Mouse (Mus musculus) lung, embryonic 14.5 days (tissue): Measurements from ENCODE around the gene Ust. TPM values are rescaled to one million over a fixed set of nuclear protein-coding genes. Genes with fewer than 3 reads are reported as not detected.

ENCODE experiments used
- ATAC-seq: fragments of 200-750 bp; cut with Nextera tagmentation; 2 replicates; pipeline ENCODE4 v1.8.0; 2017; ENCODE audit warnings: mild to moderate bottlenecking, moderate TSS enrichment, moderate library complexity; ENCODE audit not compliant: insufficient read depth
- DNase-seq: peaks from one replicate; pipeline ENCODE4 v3.0.0-alpha.2; 2015
- H3K27ac ChIP-seq: fragments of 300-500 bp; sonication (generic); 2 replicates; pipeline ENCODE4 v1.5.1; 2014; ENCODE audit warnings: low read depth, mild to moderate bottlenecking, moderate library complexity
- H3K27me3 ChIP-seq: fragments of 300-500 bp; sonication (generic); 2 replicates; pipeline ENCODE4 v1.6.1; 2014; ENCODE audit warnings: low read length, control low read depth; ENCODE audit not compliant: insufficient read depth
- H3K36me3 ChIP-seq: fragments of 300-500 bp; sonication (generic); 2 replicates; pipeline ENCODE4 v1.6.1; 2014; ENCODE audit warnings: control low read depth; ENCODE audit not compliant: insufficient read depth
- H3K4me1 ChIP-seq: fragments of 300-500 bp; sonication (generic); 2 replicates; pipeline ENCODE4 v1.6.1; 2014; ENCODE audit warnings: antibody characterized with exemption, control low read depth; ENCODE audit not compliant: insufficient read depth
- H3K4me2 ChIP-seq: fragments of 300-500 bp; sonication (generic); 2 replicates; pipeline ENCODE4 v1.6.1; 2014; ENCODE audit warnings: mild to moderate bottlenecking
- H3K4me3 ChIP-seq: fragments of 300-500 bp; sonication (generic); 2 replicates; pipeline ENCODE4 v1.5.1; 2014; ENCODE audit warnings: low read depth, low read length
- H3K9ac ChIP-seq: fragments of 300-500 bp; sonication (generic); 2 replicates; pipeline ENCODE4 v1.6.1; 2014
- H3K9me3 ChIP-seq: fragments of 300-500 bp; sonication (generic); 2 replicates; pipeline ENCODE4 v1.6.1; 2016; ENCODE audit warnings: low read depth, low read length, control low read depth
- CTCF ChIP-seq: IDR thresholded peaks from 2 replicates; pipeline ENCODE4 v1.5.1; 2016; ENCODE audit warnings: antibody characterized with exemption, low read depth
- WGBS: fragments of 180-500 bp; shearing (Covaris S2); extraction: QIAGEN DNeasy Blood & Tissue Kit; methylation state at CpG from one replicate; pipeline ENCODE4 v1.1.7; 2014; 5-methylcytosine and 5-hydroxymethylcytosine counted together
- polyA plus RNA-seq: library from polyadenylated mRNA; unstranded; fragments of >200 nt; fragmentation: Nextera tagmentation; extraction: Ambion mirVana; gene quantifications from 2 replicates; pipeline ENCODE4 v1.2.1, GENCODE M21; 2014

The Ust gene
- polyA plus RNA-seq, 1 experiment from 2014 or later = 7.6 TPM

DNA sequence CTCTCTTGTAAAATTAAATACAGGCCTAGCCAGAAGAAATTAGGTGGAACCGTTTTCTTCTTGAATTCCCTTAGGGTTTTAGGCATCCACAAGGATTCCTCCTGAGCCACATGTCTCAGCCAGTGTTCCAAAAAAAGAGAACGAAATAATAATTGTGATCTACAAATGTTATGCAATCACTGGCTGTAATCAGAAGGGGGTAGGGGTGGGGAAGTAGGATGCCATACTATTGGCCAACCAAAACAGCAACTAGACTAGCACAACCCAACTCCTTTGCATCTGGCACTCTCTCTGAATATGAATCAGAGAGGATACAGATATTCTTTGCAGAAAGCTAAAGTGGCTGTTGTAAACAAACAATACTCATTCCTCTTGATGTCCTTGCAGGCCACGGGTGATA is 52.7 kb downstream of the Ust start:
- Histone ChIP-seq H3K9me3 (no peaks in the 10 kb centered on the region), H3K4me2 (no peak overlapping the region), H3K27ac (no peak overlapping the region), H3K4me1 (peaks cover 13% of the 10 kb centered on the region), H3K27me3 (no peaks in the 10 kb centered on the region), H3K36me3 (no peaks in the 10 kb centered on the region), H3K9ac (no peak overlapping the region), H3K4me3 (no peak overlapping the region)
- no peak for TF ChIP-seq CTCF
- ATAC-seq (no peak), DNase-seq (no peak)
- 57% methylated on average over 3 of the region's 3 CpGs for WGBS

DNA sequence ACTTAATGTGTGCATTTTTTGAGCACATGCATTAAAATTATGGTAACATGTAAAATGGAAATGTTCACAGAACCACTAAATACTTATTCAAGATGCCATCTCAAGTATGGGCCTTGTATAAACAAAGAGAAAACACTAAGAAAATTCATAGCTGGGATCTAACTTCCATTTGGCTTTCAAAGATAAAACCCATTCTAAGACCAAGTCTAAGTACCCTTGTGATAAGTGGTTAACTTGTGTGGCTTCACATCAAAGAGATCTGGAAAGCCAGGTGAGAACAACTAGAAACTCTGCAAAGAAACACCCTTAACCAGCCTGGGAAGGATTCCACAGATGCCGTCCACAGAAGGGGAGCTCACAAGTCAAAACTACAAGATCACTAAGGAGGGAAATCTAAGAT is 53.4 kb downstream of the Ust start:
- Histone ChIP-seq H3K36me3 (no peaks in the 10 kb centered on the region), H3K27ac (no peak overlapping the region), H3K9ac (no peak overlapping the region), H3K4me2 (no peak overlapping the region), H3K27me3 (no peaks in the 10 kb centered on the region), H3K4me1 (peaks cover 13% of the 10 kb centered on the region), H3K4me3 (no peak overlapping the region), H3K9me3 (no peaks in the 10 kb centered on the region)
- WGBS = 48% methylated on average over 1 of the region's 1 CpGs
- no peak for DNase-seq
- ATAC-seq = no peak
- no peak for TF ChIP-seq CTCF

DNA sequence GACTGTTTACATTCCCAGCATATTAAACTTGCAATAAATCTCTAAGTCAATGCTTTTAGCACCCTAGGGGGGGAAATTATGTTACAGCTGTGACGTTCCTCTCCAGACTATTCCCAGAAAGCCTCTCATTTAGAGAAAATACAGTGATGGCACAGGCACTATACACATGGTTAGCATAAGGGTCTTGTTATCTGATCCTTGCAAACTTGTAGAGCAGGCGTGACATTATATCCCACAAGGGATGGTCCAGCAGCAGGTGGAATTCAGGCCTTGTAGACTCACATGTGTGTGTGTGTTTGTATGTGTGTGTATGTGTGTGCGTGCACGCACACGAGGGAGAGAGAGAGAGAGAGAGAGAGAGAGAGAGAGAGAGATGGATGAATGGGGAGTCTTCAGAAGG is 57.3 kb downstream of the Ust start:
- TF ChIP-seq CTCF = no peak
- WGBS = 56% methylated on average over 5 of the region's 5 CpGs
- no peak overlapping the region for H3K4me2 ChIP-seq
- no peaks in the 10 kb centered on the region for H3K36me3 ChIP-seq
- H3K9ac ChIP-seq = no peak overlapping the region
- ATAC-seq (no peak), DNase-seq (no peak)
- no peaks in the 10 kb centered on the region for H3K27me3 ChIP-seq
- H3K27ac ChIP-seq = no peak overlapping the region
- no peak overlapping the region for H3K4me3 ChIP-seq
- H3K4me1 ChIP-seq = peaks cover 8% of the 10 kb centered on the region; the same call in 1 of the 2 replicates
- no peaks in the 10 kb centered on the region for H3K9me3 ChIP-seq

DNA sequence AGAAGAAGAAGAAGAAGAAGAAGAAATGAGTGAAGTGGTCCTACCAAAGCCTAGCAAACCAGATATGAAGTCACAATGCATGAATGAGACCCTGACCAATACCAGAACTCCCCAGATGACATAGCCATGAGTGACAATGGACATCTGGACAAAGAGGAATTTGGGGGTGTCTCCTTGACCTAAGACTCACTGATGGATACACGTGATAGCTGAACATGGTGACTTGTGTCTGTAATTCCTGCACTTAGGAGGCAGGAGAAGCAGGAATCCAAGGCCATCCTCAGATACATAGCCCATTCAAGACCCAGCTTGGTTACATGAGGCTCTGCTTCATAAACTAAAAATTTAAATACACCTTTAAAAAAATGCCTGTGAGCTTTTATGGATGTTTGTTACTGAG is 63.9 kb downstream of the Ust start:
- Histone ChIP-seq H3K9me3 (no peaks in the 10 kb centered on the region), H3K27me3 (no peaks in the 10 kb centered on the region), H3K4me1 (no peaks in the 10 kb centered on the region), H3K4me2 (no peak overlapping the region), H3K36me3 (no peaks in the 10 kb centered on the region), H3K27ac (no peak overlapping the region), H3K9ac (no peak overlapping the region), H3K4me3 (no peak overlapping the region)
- WGBS = 74% methylated on average over 1 of the region's 1 CpGs
- ATAC-seq = no peak
- TF ChIP-seq CTCF = no peak
- no peak for DNase-seq

DNA sequence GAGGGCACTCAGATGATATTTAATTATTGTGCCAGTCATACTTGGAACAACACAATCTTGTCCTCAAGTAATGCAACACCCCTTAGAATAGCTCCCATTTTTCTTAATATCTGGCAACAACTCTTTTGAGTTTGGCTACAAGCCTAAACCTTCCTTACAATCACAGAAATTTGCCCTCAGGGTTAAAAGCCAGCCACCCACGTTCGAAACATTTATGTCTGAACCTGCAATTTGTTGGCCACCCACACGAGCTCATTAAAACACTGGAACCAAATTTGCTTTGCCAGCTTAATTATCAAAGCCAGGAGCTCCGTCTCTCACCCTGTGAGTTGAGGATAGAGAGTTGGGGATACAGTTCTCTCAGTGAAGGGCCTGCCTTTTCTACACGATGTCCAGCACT is 70.9 kb downstream of the Ust start:
- Histone ChIP-seq H3K9ac (no peak overlapping the region), H3K27me3 (no peaks in the 10 kb centered on the region), H3K4me3 (no peak overlapping the region), H3K27ac (no peak overlapping the region), H3K9me3 (no peaks in the 10 kb centered on the region), H3K36me3 (no peaks in the 10 kb centered on the region), H3K4me1 (no peaks in the 10 kb centered on the region), H3K4me2 (no peak overlapping the region)
- WGBS = 33% methylated on average over 5 of the region's 5 CpGs
- ATAC-seq (no peak), DNase-seq (no peak)
- TF ChIP-seq CTCF = no peak

DNA sequence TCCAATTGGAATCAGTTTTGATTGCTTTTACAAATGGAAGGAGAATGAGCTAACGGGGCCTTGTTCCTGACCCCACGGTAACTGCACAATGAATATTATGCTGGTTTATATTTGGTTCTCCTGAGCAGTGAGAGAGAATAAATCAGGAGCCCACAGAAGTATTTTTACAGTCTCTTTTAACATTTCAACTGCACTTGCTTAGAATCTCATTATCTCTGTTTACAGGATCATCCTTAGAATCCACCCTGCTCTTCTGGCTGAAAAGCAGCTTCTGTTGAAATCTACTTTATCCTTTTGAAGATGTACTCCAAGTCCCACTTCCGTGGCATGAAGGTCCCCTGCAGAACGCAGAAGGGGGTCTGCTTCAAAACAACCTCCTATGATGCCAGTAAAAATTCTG is 71.7 kb downstream of the Ust start:
- no peak for ATAC-seq
- H3K4me1 ChIP-seq = no peaks in the 10 kb centered on the region

DNA sequence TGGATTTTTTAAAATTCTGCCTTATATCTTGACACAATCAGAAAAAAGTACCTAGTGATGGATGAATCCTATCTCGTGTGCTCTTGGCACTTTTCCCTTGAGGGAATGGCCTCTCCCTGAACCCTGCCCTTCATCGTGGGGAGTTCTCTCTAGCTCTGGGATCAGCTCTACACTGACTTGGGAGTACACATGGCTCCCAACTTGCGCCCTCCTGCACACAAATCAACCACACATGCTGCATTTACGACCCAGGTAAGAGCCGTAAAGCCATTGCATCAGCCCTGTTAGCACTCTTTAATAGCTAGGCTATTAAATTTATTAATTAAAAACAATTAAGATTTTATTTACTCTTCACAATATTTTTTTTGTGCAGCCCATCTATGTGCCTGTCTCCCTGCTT is 74.6 kb downstream of the Ust start:
- Histone ChIP-seq H3K27me3 (no peaks in the 10 kb centered on the region), H3K4me2 (no peak overlapping the region), H3K9ac (no peak overlapping the region), H3K4me3 (no peak overlapping the region), H3K9me3 (no peaks in the 10 kb centered on the region), H3K27ac (no peak overlapping the region), H3K36me3 (no peaks in the 10 kb centered on the region), H3K4me1 (no peaks in the 10 kb centered on the region)
- 69% methylated on average over 5 of the region's 5 CpGs for WGBS
- DNase-seq (no peak), ATAC-seq (no peak)
- TF ChIP-seq CTCF = no peak

More for the DNA sequence above, 71.7 kb downstream of the Ust start:
- 27% methylated on average over 4 of the region's 4 CpGs for WGBS
- no peaks in the 10 kb centered on the region for H3K27me3 ChIP-seq
- no peaks in the 10 kb centered on the region for H3K9me3 ChIP-seq
- no peak overlapping the region for H3K4me3 ChIP-seq
- no peak for TF ChIP-seq CTCF
- H3K9ac ChIP-seq = no peak overlapping the region
- no peaks in the 10 kb centered on the region for H3K36me3 ChIP-seq
- no peak overlapping the region for H3K27ac ChIP-seq
- no peak overlapping the region for H3K4me2 ChIP-seq
- no peak for DNase-seq

DNA sequence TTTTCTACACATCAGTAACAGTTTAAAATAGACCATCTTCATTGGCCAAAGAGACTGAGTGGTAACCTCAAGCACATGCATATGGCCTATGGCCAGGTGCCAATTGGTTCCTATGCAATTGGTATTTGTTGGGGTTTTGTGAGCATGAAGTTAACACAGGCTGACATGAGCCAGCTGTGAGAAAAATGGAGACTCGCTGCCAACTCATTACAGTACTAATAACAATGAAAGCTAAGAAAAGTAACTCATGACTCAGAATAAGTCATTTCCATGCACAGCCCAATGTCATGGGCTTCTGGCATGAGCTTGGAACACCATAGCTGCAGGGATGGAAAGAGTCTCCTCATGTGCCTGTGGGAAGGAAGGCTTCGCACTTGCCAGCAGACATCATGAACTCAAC is 86.8 kb downstream of the Ust start:
- Histone ChIP-seq H3K36me3 (no peaks in the 10 kb centered on the region), H3K27me3 (no peaks in the 10 kb centered on the region), H3K27ac (no peak overlapping the region; the same call in 1 of the 2 replicates), H3K4me2 (no peak overlapping the region), H3K4me1 (no peaks in the 10 kb centered on the region), H3K4me3 (no peak overlapping the region), H3K9me3 (no peaks in the 10 kb centered on the region), H3K9ac (no peak overlapping the region)
- no peak for TF ChIP-seq CTCF
- DNase-seq (peak; percentile 91), ATAC-seq (peak; percentile 91)
- 60% methylated on average over 2 of the region's 2 CpGs for WGBS
